ENCODE assay signal across 8 mouse cellular contexts in genomic region chr7:143153915-143154373, GRCm38 (mm10). TPM values are rescaled to one million over a fixed set of nuclear protein-coding genes. Genes with fewer than 3 reads are reported as not detected.
DNase-seq lines count a peak whose midpoint lies in the region; ATAC-seq lines count a peak whose summit lies in the region.

No protein-coding gene starts in this region.

- H3K4me2 ChIP-seq in hindbrain, embryonic 14.5 days (replicated peaks): peak overlapping the region; percentile 57

- H3K27me3 ChIP-seq in hindbrain, embryonic 14.5 days (ENCODE audit: control insufficient read depth, insufficient read depth, low read length): no peaks in the 10 kb centered on the region

- H3K9ac ChIP-seq in hindbrain, embryonic 14.5 days: peak overlapping the region; percentile 48

- ATAC-seq in hindbrain, embryonic 14.5 days (ENCODE audit: low FRiP score): peak; percentile 88

- H3K36me3 ChIP-seq in hindbrain, embryonic 14.5 days (replicated peaks; ENCODE audit: control insufficient read depth, insufficient read depth): no peaks in the 10 kb centered on the region

- no peaks in the 10 kb centered on the region for H3K9me3 ChIP-seq in hindbrain, embryonic 14.5 days (ENCODE audit: control insufficient read depth, low read length)

- no peak overlapping the region for H3K27ac ChIP-seq in hindbrain, embryonic 14.5 days

- H3K4me1 ChIP-seq in hindbrain, embryonic 14.5 days (replicated peaks; ENCODE audit: control insufficient read depth, insufficient read depth, low read length): peaks cover 14% of the 10 kb centered on the region

- peak overlapping the region; percentile 21 for H3K4me3 ChIP-seq in hindbrain, embryonic 14.5 days (replicated peaks; ENCODE audit: low read length)

- WGBS in hindbrain, embryonic 14.5 days: 3% methylated on average over 18 of the region's 18 CpGs

- DNase-seq in R1 (ENCODE audit: low read depth, low spot score): peak; percentile 82
- peak; percentile 90 to 91 for DNase-seq in cerebellum, postnatal 25 days
- DNase-seq in frontal cortex, postnatal 36 days (ENCODE audit: low spot score in 2 of 2): peak; percentile 85 to 87
- peak; percentile 87 for DNase-seq in hindbrain, embryonic 14.5 days (ENCODE audit: low spot score)
- peak; percentile 88 to 95 for DNase-seq in layer of hippocampus, postnatal 25 days (ENCODE audit: extremely low spot score in 1 of 2, low spot score in 1 of 2)
- DNase-seq in lung, postnatal 25 days (ENCODE audit: low spot score): peak; percentile 83
- DNase-seq in retina, embryonic 14.5 days (ENCODE audit: low spot score): peak; percentile 96
- peak; percentile 69 to 74 for DNase-seq in thymus, postnatal 36 days

RNA-seq across cellular contexts. Expression of gene Kcnq1, which starts 47.8 kb away (rescaled TPM):
- polyA plus RNA-seq in hindbrain, embryonic 14.5 days (2014; fragmentation: Nextera tagmentation; extraction: Ambion mirVana): 0.94 and 1.3 TPM in 2 replicates
- total RNA-seq in layer of hippocampus, postnatal 25 days (2021): 1 to 10 TPM in 1 of 2 experiments, under 1 TPM in 1; 0.89 to 1.3 TPM

RNA-seq across cellular contexts. Expression of gene Trpm5, which starts 59.5 kb away (rescaled TPM):
- polyA plus RNA-seq in hindbrain, embryonic 14.5 days (2014; fragmentation: Nextera tagmentation; extraction: Ambion mirVana): 1.9 and 2.3 TPM in 2 replicates
- not detected for total RNA-seq in layer of hippocampus, postnatal 25 days (2021)
